Mouse (Mus musculus) forebrain, embryonic 11.5 days (tissue): ENCODE results near the gene Mettl16. TPM values are rescaled to one million over a fixed set of nuclear protein-coding genes. Genes with fewer than 3 reads are reported as not detected.
A peak's percentile ranks its signal among the peaks of the same experiment; 100 is the strongest.

Experiments
- ATAC-seq: fragments of 200-750 bp; cut with Nextera tagmentation; replicated peaks from 2 replicates; pipeline ENCODE4 v1.8.0; 2017; ENCODE audit warnings: moderate TSS enrichment; ENCODE audit not compliant: low FRiP score
- DNase-seq: peaks from one replicate; pipeline ENCODE4 v3.0.0-alpha.2; 2017; ENCODE audit warnings: low spot score
- H3K27ac ChIP-seq: fragments of 300-500 bp; sonication (generic); 2 replicates; pipeline ENCODE4 v1.5.1; 2014; ENCODE audit warnings: low read depth, low read length
- H3K27me3 ChIP-seq: fragments of 300-500 bp; sonication (generic); 2 replicates; pipeline ENCODE4 v1.6.1; 2014; ENCODE audit warnings: mild to moderate bottlenecking, low read length, mixed read lengths; ENCODE audit not compliant: control insufficient read depth, insufficient read depth
- H3K36me3 ChIP-seq: fragments of 300-500 bp; sonication (generic); 2 replicates; pipeline ENCODE4 v1.6.1; 2014; ENCODE audit warnings: mild to moderate bottlenecking, low read length, moderate library complexity, mixed read lengths; ENCODE audit not compliant: control insufficient read depth, insufficient read depth
- H3K4me1 ChIP-seq: fragments of 300-500 bp; sonication (generic); replicated peaks from 2 replicates; pipeline ENCODE4 v1.6.1; 2014; ENCODE audit warnings: low read length, mixed read lengths; ENCODE audit not compliant: control insufficient read depth, insufficient read depth
- H3K4me2 ChIP-seq: fragments of 300-500 bp; sonication (generic); 2 replicates; pipeline ENCODE4 v1.6.1; 2014; ENCODE audit warnings: low read depth, mild to moderate bottlenecking, low read length, moderate library complexity, mixed read lengths; ENCODE audit not compliant: severe bottlenecking
- H3K4me3 ChIP-seq: fragments of 300-500 bp; sonication (generic); 2 replicates; pipeline ENCODE4 v1.5.1; 2014; ENCODE audit warnings: low read depth, low read length
- H3K9ac ChIP-seq: fragments of 300-500 bp; sonication (generic); 2 replicates; pipeline ENCODE4 v1.6.1; 2014; ENCODE audit warnings: low read length
- H3K9me3 ChIP-seq: fragments of 300-500 bp; sonication (generic); 2 replicates; pipeline ENCODE4 v1.6.1; 2016; ENCODE audit warnings: low read length, mixed read lengths; ENCODE audit not compliant: control insufficient read depth
- WGBS: fragments of 180-500 bp; shearing (Covaris S2); extraction: QIAGEN DNeasy Blood & Tissue Kit; methylation state at CpG from one replicate; pipeline ENCODE4 v1.1.7; 2014; 5-methylcytosine and 5-hydroxymethylcytosine counted together
- microRNA-seq: library from miRNA; unstranded; fragments of <30 nt; microRNA quantifications from one replicate; pipeline ENCODE4, GENCODE M21; 2016; ENCODE audit not compliant: insufficient number of aligned reads
- polyA plus RNA-seq: library from polyadenylated mRNA; unstranded; fragments of >200 nt; fragmentation: Nextera tagmentation; extraction: Ambion mirVana; gene quantifications from 2 replicates; pipeline ENCODE4 v1.2.1, GENCODE M21; 2014

Mettl16 gene
- polyA plus RNA-seq, 1 experiment from 2014 or later, result 53.3 TPM

- no peaks in the 10 kb centered on the region for H3K36me3 ChIP-seq
- no peak for DNase-seq
- H3K4me2 ChIP-seq, result no peak overlapping the region
These were observed 99.9 kb downstream of the Mettl16 start for GRCm38 (mm10) chr11:74870544-74870943.

GRCm38 (mm10) chr11:74870991-74871622 is 100.5 kb downstream of the Mettl16 start:
- WGBS, result 30% methylated on average over 12 of the region's 12 CpGs
- H3K9ac ChIP-seq, result no peak overlapping the region
- no peak for DNase-seq
- ATAC-seq, result no peak
- no peaks in the 10 kb centered on the region for H3K27me3 ChIP-seq
- no peaks in the 10 kb centered on the region for H3K9me3 ChIP-seq
- no peaks in the 10 kb centered on the region for H3K36me3 ChIP-seq
- no peak overlapping the region for H3K4me2 ChIP-seq
- no peak overlapping the region for H3K4me3 ChIP-seq
- H3K27ac ChIP-seq, result no peak overlapping the region
- no peaks in the 10 kb centered on the region for H3K4me1 ChIP-seq

More at GRCm38 (mm10) chr11:74870544-74870943, 99.9 kb downstream of the Mettl16 start:
- Histone ChIP-seq H3K4me3 (no peak overlapping the region), H3K27ac (no peak overlapping the region), H3K27me3 (no peaks in the 10 kb centered on the region), H3K4me1 (no peaks in the 10 kb centered on the region), H3K9me3 (no peaks in the 10 kb centered on the region), H3K9ac (no peak overlapping the region)
- ATAC-seq, result no peak
- WGBS, result 76% methylated on average over 4 of the region's 4 CpGs

DNA sequence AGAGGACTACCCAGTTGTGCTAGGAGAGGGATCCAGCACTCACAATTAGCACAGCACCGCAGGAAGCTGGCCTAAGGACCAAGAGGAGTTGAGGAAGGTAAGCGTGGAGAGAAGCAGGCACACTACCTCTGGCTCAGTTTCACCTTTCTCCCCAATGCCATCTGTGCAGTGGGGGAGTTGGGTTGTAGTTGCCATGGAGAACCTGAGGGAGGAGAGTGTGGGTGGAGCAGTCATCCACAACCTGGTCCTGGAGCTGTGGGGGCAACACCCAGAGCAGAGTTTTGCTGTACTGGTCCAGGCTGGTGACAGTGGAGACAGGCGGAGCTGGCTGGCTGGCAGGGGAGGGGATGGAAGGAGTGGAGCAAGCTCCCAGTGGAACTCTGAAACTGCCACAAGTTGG is 104.0 kb downstream of the Mettl16 start:
- H3K4me2 ChIP-seq, result no peak overlapping the region
- DNase-seq (no peak), ATAC-seq (no peak)
- H3K27ac ChIP-seq, result no peak overlapping the region
- no peaks in the 10 kb centered on the region for H3K27me3 ChIP-seq
- no peak overlapping the region for H3K4me3 ChIP-seq
- no peak overlapping the region for H3K9ac ChIP-seq
- H3K9me3 ChIP-seq, result no peaks in the 10 kb centered on the region
- 68% methylated on average over 3 of the region's 3 CpGs for WGBS
- no peaks in the 10 kb centered on the region for H3K36me3 ChIP-seq
- no peaks in the 10 kb centered on the region; the same call in 1 of the 2 replicates for H3K4me1 ChIP-seq

GRCm38 (mm10) chr11:74876801-74877200 is 106.2 kb downstream of the Mettl16 start:
- H3K4me2 ChIP-seq, result peak overlapping the region; percentile 11; the same call in 1 of the 2 replicates
- H3K9ac ChIP-seq, result no peak overlapping the region
- no peaks in the 10 kb centered on the region for H3K27me3 ChIP-seq
- H3K4me1 ChIP-seq, result no peaks in the 10 kb centered on the region; the same call in 1 of the 2 replicates
- 2% methylated on average over 9 of the region's 9 CpGs for WGBS
- ATAC-seq, result peak; percentile 93
- no peak overlapping the region for H3K4me3 ChIP-seq
- H3K9me3 ChIP-seq, result no peaks in the 10 kb centered on the region
- no peaks in the 10 kb centered on the region for H3K36me3 ChIP-seq
- peak; percentile 83 for DNase-seq
- H3K27ac ChIP-seq, result peak overlapping the region; percentile 38

Small RNA genes within 50 kb of the gene (microRNA-seq; reads per million reads assigned to microRNA genes)
- not detected for gene Mir6926

Other genes starting within 250 kb of the Mettl16 start
- 1.3 and 1.8 TPM in 2 replicates for gene Rap1gap2, start 159.9 kb upstream of the Mettl16 start, polyA plus RNA-seq
- gene Ccdc92b, start 151.2 kb upstream of the Mettl16 start, polyA plus RNA-seq, result 1.5 and 2.0 TPM in 2 replicates
- 18.9 and 21.9 TPM in 2 replicates for gene Cluh, start 121.3 kb upstream of the Mettl16 start, polyA plus RNA-seq
- gene Pafah1b1, start 46.2 kb upstream of the Mettl16 start, polyA plus RNA-seq, result 90.2 and 91.1 TPM in 2 replicates
- gene Mnt, start 60.1 kb downstream of the Mettl16 start, polyA plus RNA-seq, result 5.8 and 6.0 TPM in 2 replicates
- 8.6 and 9.2 TPM in 2 replicates for gene Sgsm2, start 126.2 kb downstream of the Mettl16 start, polyA plus RNA-seq
- 54.0 and 57.4 TPM in 2 replicates for gene Tsr1, start 127.2 kb downstream of the Mettl16 start, polyA plus RNA-seq
- 19.8 TPM in 2 replicates for gene Smg6, start 155.0 kb downstream of the Mettl16 start, polyA plus RNA-seq
- 25.3 and 26.3 TPM in 2 replicates for gene Srr, start 155.1 kb downstream of the Mettl16 start, polyA plus RNA-seq